ENCODE assay signal across 8 mouse cellular contexts in genomic region chr13:100107652-100108472, GRCm38 (mm10). TPM values are rescaled to one million over a fixed set of nuclear protein-coding genes. Genes with fewer than 3 reads are reported as not detected.
A peak's percentile ranks its signal among the peaks of the same experiment; 100 is the strongest.
DNase-seq lines count a peak whose midpoint lies in the region; ATAC-seq and TF ChIP-seq lines count a peak whose summit lies in the region.

Serf1 (plus strand) TSS chr13:100108012.

- DNase-seq in CD4-positive helper T cell, adult 2 months (ENCODE audit: low read depth, low spot score) = peak; percentile 80
- DNase-seq in forebrain, embryonic 10.5 days (ENCODE audit: extremely low spot score, low spot score) = peak; percentile 81
- peak; percentile 85 to 89 for DNase-seq in kidney, postnatal 25 days
- DNase-seq in liver, postnatal 0 days = peak; percentile 84
- peak; percentile 86 for DNase-seq in testis, postnatal 14 days (ENCODE audit: low spot score)

- H3K27me3 ChIP-seq in forebrain, embryonic 10.5 days (ENCODE audit: poor library complexity, severe bottlenecking) = no peaks in the 10 kb centered on the region
- H3K27me3 ChIP-seq in heart, embryonic 15.5 days = no peaks in the 10 kb centered on the region
- H3K27me3 ChIP-seq in liver, postnatal 0 days (ENCODE audit: insufficient read depth, low read length) = no peaks in the 10 kb centered on the region
- H3K27me3 ChIP-seq in neural tube, embryonic 15.5 days (replicated peaks) = no peaks in the 10 kb centered on the region

- peak within 1 kb of the TSS; percentile 86 for H3K4me3 ChIP-seq in bone marrow macrophage, adult 2 months (ENCODE audit: insufficient read depth, low read length)
- H3K4me3 ChIP-seq in forebrain, embryonic 10.5 days = peak within 1 kb of the TSS; percentile 78
- H3K4me3 ChIP-seq in heart, embryonic 15.5 days = peak within 1 kb of the TSS; percentile 70
- peak within 1 kb of the TSS; percentile 63 for H3K4me3 ChIP-seq in liver, postnatal 0 days (ENCODE audit: low read depth, low read length)
- H3K4me3 ChIP-seq in neural tube, embryonic 15.5 days (replicated peaks) = peak within 1 kb of the TSS; percentile 84

- 1% methylated on average over 74 of the region's 76 CpGs for WGBS in forebrain, embryonic 10.5 days
- under 1% methylated on average over 73 of the region's 76 CpGs for WGBS in heart, embryonic 15.5 days
- WGBS in liver, postnatal 0 days (ENCODE audit: insufficient replicate concordance) = 3% methylated on average over 74 of the region's 76 CpGs
- 1% methylated on average over 71 of the region's 76 CpGs for WGBS in neural tube, embryonic 15.5 days

- ATAC-seq in heart, embryonic 15.5 days (replicated peaks; ENCODE audit: insufficient number of reproducible peaks, insufficient read depth, low FRiP score, low read depth) = peak; percentile 71
- peak; percentile 43 for ATAC-seq in liver, postnatal 0 days
- peak; percentile 81 for ATAC-seq in neural tube, embryonic 15.5 days (ENCODE audit: low FRiP score)

- peaks cover 8% of the 10 kb centered on the region for H3K36me3 ChIP-seq in forebrain, embryonic 10.5 days (replicated peaks)
- no peaks in the 10 kb centered on the region for H3K36me3 ChIP-seq in heart, embryonic 15.5 days
- no peaks in the 10 kb centered on the region for H3K36me3 ChIP-seq in liver, postnatal 0 days (replicated peaks; ENCODE audit: insufficient read depth, low read length)
- 0 out of 2 replicates have a peak, but pooled peaks cover 2% of the 10 kb centered on the region for H3K36me3 ChIP-seq in neural tube, embryonic 15.5 days

- TF ChIP-seq EP300 in liver, postnatal 0 days (IDR thresholded peaks at IDR 0.05; ENCODE audit: low read depth) = no peak

- no peak for TF ChIP-seq CTCF in bone marrow macrophage, adult 2 months (IDR thresholded peaks at IDR 0.05; ENCODE audit: low read depth, low read length)
- TF ChIP-seq CTCF in liver, postnatal 0 days (IDR thresholded peaks at IDR 0.05; ENCODE audit: low read depth) = no peak

- no peak within 1 kb of the TSS for H3K27ac ChIP-seq in bone marrow macrophage, adult 2 months (ENCODE audit: insufficient read depth, low read depth, low read length)
- peak within 1 kb of the TSS; percentile 88 for H3K27ac ChIP-seq in forebrain, embryonic 10.5 days
- H3K27ac ChIP-seq in heart, embryonic 15.5 days = peak within 1 kb of the TSS; percentile 80
- H3K27ac ChIP-seq in liver, postnatal 0 days (ENCODE audit: low read depth) = no peak within 1 kb of the TSS
- H3K27ac ChIP-seq in neural tube, embryonic 15.5 days (replicated peaks) = peak within 1 kb of the TSS; percentile 81

- peak within 1 kb of the TSS; percentile 90 for H3K4me2 ChIP-seq in heart, embryonic 15.5 days
- H3K4me2 ChIP-seq in liver, postnatal 0 days (ENCODE audit: low read depth, low read length) = peak within 1 kb of the TSS; percentile 96
- H3K4me2 ChIP-seq in neural tube, embryonic 15.5 days = peak within 1 kb of the TSS; percentile 83

- peak within 1 kb of the TSS; percentile 63 for H3K9ac ChIP-seq in heart, embryonic 15.5 days
- H3K9ac ChIP-seq in liver, postnatal 0 days (replicated peaks) = peak within 1 kb of the TSS; percentile 60
- peak within 1 kb of the TSS; percentile 72 for H3K9ac ChIP-seq in neural tube, embryonic 15.5 days (replicated peaks)

- no peaks in the 10 kb centered on the region for H3K9me3 ChIP-seq in forebrain, embryonic 10.5 days
- H3K9me3 ChIP-seq in heart, embryonic 15.5 days (replicated peaks) = no peaks in the 10 kb centered on the region
- no peaks in the 10 kb centered on the region for H3K9me3 ChIP-seq in liver, postnatal 0 days (ENCODE audit: low read length)
- no peaks in the 10 kb centered on the region for H3K9me3 ChIP-seq in neural tube, embryonic 15.5 days (replicated peaks)

- no peak for TF ChIP-seq POLR2A in bone marrow macrophage, adult 2 months (IDR thresholded peaks at IDR 0.05; ENCODE audit: borderline replicate concordance, low read depth, low read length)

- H3K4me1 ChIP-seq in bone marrow macrophage, adult 2 months (ENCODE audit: control insufficient read depth, insufficient read depth, low read length) = 0 out of 2 replicates have a peak, but pooled peaks cover 3% of the 10 kb centered on the region
- H3K4me1 ChIP-seq in forebrain, embryonic 10.5 days = peaks cover 29% of the 10 kb centered on the region
- H3K4me1 ChIP-seq in heart, embryonic 15.5 days (replicated peaks) = peaks cover 21% of the 10 kb centered on the region
- peaks cover 11% of the 10 kb centered on the region; the same call in 1 of the 2 replicates for H3K4me1 ChIP-seq in liver, postnatal 0 days (ENCODE audit: insufficient read depth)
- peaks cover 26% of the 10 kb centered on the region for H3K4me1 ChIP-seq in neural tube, embryonic 15.5 days

RNA-seq across cellular contexts. Expression of gene Serf1, which starts in this region (rescaled TPM):
- 14.9 and 19.7 TPM in 2 replicates for polyA plus RNA-seq in bone marrow macrophage, adult 2 months (2012; ENCODE audit: insufficient read depth, insufficient read length, missing spikeins)
- 141 and 142 TPM in 2 replicates for polyA plus RNA-seq in forebrain, embryonic 10.5 days (2016; fragmentation: Nextera tagmentation; extraction: Ambion mirVana)
- 91.4 and 125 TPM in 2 replicates for polyA plus RNA-seq in heart, embryonic 15.5 days (2015; fragmentation: Nextera tagmentation; extraction: Ambion mirVana)
- 15.1 and 15.5 TPM in 2 replicates for polyA plus RNA-seq in liver, postnatal 0 days (2015; fragmentation: Nextera tagmentation; extraction: Ambion mirVana)
- polyA plus RNA-seq in neural tube, embryonic 15.5 days (2015; fragmentation: Nextera tagmentation; extraction: Ambion mirVana) = 332 and 439 TPM in 2 replicates

Comparison
In these comparisons a context has a peak if more than half of its experiments do, and no peak if none do; other contexts are left out.
1. H3K27ac ChIP-seq: peak in forebrain, embryonic 10.5 days (single experiment), heart, embryonic 15.5 days (single experiment) and neural tube, embryonic 15.5 days (single experiment); none in bone marrow macrophage, adult 2 months (single experiment) and liver, postnatal 0 days (single experiment).
2. Peak in every context shown above with its lines, with median percentiles within 50 percentile points of each other: DNase-seq, H3K4me3 ChIP-seq, ATAC-seq, H3K4me2 ChIP-seq and H3K9ac ChIP-seq.